Mouse (Mus musculus): Measurements from ENCODE around the gene Cog5.

Gene Cog5

GRCm38 (mm10) chr12:31884365-31884764 is 229.7 kb downstream of the Cog5 start:
- in situ Hi-C loops (cut with MboI; ENCODE audit: unreplicated experiment in 2 of 2), result no loop called here

GRCm38 (mm10) chr12:31885084-31885483 is 230.4 kb downstream of the Cog5 start:
- in situ Hi-C loops (cut with MboI; ENCODE audit: unreplicated experiment in 2 of 2), result no loop called here

- in situ Hi-C loops (cut with MboI; ENCODE audit: unreplicated experiment in 2 of 2), result no loop called here
Measured at GRCm38 (mm10) chr12:31885844-31886606, 231.4 kb downstream of the Cog5 start.

- in situ Hi-C loops (cut with MboI; ENCODE audit: unreplicated experiment in 2 of 2), result no loop called here
Measured at GRCm38 (mm10) chr12:31890685-31891084, 236.0 kb downstream of the Cog5 start.

DNA sequence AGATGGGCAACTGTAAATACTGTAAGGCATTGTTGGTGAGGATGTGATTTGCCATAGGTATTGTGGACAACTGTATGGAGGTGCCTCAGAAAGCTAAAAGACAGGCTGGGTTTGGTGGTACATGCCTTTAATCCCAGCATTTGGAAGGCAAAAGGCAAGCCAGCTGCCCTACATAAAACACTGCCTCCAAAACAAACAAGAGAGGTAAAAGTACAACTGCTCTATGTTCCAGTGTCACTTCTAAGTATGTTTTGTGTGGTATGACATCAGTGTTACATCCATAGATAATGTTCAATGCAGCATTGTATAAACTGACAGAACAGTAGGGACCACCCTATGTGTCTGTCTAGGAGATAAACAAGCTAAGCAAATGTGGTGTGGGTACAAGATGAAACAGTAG is 237.4 kb downstream of the Cog5 start:
- in situ Hi-C loops (cut with MboI; ENCODE audit: unreplicated experiment in 2 of 2), result no loop called here

- in situ Hi-C loops (cut with MboI; ENCODE audit: unreplicated experiment in 2 of 2), result no loop called here
Measured at GRCm38 (mm10) chr12:31892771-31893170, 238.1 kb downstream of the Cog5 start.

DNA sequence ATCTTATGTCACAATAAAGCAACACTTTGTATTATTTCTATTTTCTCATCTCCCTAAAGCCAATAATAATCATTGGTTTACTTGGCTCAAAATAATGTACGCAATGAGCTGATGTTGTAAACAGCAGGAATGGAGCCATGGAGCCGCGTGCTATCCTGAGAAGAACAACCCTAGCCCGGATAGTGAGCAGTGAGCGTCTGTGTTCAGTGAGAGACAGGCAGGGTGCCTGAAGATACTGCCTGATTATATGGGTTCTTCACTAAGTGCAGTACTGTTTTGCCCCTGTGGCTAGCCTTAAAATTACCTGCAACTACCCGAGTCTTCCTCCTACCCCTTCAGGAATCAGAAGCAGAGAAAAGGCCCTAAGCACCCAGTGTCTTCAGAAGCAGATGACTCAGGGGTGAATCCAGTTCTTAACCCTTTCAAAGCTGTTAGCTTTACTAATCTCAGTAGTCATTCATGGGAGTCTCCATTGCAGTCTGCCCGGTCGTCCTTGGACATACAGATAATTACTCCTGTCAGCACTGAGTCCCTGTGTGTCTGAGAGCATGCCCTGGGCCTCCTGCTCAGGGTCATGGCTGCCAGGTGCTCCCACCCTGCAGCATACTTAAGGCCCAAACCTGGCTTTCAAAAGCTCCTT is 240.5 kb downstream of the Cog5 start:
- in situ Hi-C loops (cut with MboI; ENCODE audit: unreplicated experiment in 2 of 2), result no loop called here

DNA sequence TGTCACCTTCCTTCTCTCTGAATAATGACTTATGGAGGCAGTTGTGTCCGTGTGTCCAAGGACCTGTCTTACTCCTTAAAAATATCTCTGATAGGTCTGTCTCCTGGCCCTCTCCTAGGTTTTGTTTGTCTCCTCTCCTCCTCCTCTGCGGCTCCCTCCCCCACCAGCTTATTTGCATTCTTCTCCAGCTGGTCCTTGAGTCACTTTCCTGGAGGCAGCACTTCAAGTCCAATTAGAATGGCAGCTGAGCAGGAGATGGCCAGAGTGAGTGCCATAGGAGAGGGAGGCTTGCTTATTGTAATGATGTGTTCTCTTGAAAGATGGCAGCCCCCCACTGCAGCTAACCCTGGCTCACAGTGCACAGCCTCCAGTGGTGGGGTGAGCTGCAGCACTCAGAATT is 241.2 kb downstream of the Cog5 start:
- in situ Hi-C loops (cut with MboI; ENCODE audit: unreplicated experiment in 2 of 2), result no loop called here

DNA sequence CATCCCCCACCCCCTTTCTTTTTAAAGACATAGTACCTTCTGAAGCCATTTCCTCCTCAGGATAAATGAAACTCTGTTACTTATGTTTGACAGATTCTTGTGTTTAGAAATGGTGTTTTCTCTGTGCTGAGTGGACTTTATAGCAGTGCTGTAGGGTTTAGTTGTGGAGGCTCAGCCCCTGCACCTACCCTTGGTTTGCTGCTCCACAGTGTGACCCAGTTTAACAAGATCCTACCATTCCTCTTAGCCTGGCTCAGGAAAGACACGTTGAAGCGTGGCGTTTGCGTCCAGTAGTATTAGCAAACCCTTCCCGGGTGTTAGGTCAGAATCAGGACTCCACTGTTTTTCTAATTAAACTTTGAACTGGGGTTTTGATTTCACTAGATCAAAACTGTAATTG is 241.6 kb downstream of the Cog5 start:
- in situ Hi-C loops (cut with MboI; ENCODE audit: unreplicated experiment in 2 of 2), result no loop called here

DNA sequence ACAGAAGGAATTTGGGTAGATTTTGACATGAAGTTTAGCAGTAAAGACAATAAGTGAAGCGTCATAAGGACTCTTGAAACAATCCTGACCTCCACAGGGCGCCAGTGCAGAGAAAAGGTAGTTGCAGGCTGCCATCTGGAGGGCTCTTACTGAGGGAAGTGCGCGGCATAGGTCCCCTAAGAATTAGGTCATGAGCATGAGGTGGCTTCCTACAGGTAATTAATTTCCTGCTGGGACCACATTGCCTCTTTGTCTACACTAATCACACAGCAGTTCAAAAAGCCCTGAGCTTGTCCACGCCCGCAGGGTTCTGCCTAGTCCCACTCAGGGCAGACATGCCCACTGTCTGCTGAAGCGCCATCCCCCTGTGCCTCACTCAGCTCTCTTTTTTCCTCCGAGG is 242.3 kb downstream of the Cog5 start:
- in situ Hi-C loops (cut with MboI; ENCODE audit: unreplicated experiment in 2 of 2), result no loop called here

DNA sequence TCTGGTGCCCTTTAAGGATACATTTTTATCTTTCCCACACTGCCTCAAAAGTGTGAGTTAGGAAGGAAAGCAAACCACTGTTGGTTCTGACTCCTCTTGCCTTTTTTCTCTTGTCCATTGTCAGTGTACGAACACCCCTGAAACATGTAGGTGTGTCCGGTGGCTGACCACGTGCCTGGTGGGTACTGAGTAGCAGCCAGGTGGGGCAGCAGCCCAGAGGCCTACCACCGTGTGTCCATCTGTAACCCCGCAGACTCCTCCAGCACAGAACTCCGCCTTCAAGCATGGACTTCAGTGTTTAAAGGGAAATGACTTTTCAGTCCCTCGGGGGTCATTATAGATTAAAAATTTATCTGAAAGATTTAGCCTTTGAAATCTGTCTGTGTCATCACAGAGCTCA is 242.8 kb downstream of the Cog5 start:
- in situ Hi-C loops (cut with MboI; ENCODE audit: unreplicated experiment in 2 of 2), result no loop called here

DNA sequence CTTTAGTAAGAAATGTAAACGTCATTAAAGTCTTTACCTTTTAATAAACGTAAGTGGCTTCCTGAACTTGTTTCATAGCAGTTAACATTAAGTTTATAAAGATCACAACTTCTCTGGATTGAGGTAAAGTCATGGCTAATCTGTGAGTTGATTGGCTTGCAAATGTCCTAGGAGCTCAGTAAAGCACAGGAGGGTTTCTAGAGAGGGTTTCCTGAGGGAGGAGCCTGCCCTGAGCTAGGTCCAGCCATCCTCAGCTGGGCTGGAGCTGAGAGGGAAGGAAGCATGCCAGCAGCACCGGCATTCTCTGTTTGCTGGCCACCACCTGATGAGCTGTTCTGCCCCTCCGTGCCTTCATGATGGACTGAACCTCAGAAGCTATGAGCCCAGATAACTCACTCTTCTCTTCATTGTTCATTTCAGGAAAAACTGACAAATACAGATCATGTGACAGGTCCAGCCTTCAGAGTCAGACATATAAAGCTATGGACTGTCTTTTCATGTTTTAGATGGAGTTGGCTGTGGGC is 245.8 kb downstream of the Cog5 start:
- in situ Hi-C loops (cut with MboI; ENCODE audit: unreplicated experiment in 2 of 2), result loop anchor here in 1 of 2 experiments (25.0 kb wide), 1 partner anchor 1313 kb away; the partner anchor contains the start of gene Tmem18

GRCm38 (mm10) chr12:31905696-31906551 is 251.3 kb downstream of the Cog5 start:
- in situ Hi-C loops (cut with MboI; ENCODE audit: unreplicated experiment in 2 of 2), result loop anchor here in 1 of 2 experiments (25.0 kb wide), 1 partner anchor 1319 kb away; the partner anchor contains the start of gene Tmem18

- in situ Hi-C loops (cut with MboI; ENCODE audit: unreplicated experiment in 2 of 2), result loop anchor here in 1 of 2 experiments (25.0 kb wide), 1 partner anchor 1320 kb away; the partner anchor contains the start of gene Tmem18
Measured at GRCm38 (mm10) chr12:31907436-31907835, 252.8 kb downstream of the Cog5 start.

GRCm38 (mm10) chr12:31912966-31913551 is 258.4 kb downstream of the Cog5 start:
- in situ Hi-C loops (cut with MboI; ENCODE audit: unreplicated experiment in 2 of 2), result loop anchor here in 1 of 2 experiments (25.0 kb wide), 1 partner anchor 1326 kb away; the partner anchor contains the start of gene Tmem18

DNA sequence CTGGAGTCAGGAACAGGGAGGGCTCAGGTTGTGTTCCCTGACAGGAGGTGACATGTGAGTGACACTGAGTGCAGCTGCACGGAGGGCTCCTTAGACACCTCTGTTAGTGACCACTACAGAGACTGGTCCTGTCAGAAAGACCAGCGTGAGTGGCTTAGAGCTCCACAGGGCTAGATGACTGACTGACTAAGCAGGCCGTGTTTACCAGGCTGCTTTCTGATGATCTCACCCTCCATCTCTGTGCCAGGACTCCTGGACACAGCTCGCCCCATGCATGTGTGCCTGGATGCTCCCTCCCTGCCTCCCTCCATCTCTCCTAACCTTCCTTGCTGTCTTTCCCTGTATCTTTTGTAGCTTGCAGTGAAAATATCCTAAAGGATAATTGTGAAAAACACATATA is 258.9 kb downstream of the Cog5 start:
- in situ Hi-C loops (cut with MboI; ENCODE audit: unreplicated experiment in 2 of 2), result loop anchor here in 1 of 2 experiments (25.0 kb wide), 1 partner anchor 1326 kb away; the partner anchor contains the start of gene Tmem18

- in situ Hi-C loops (cut with MboI; ENCODE audit: unreplicated experiment in 2 of 2), result loop anchor here (5.0 to 25.0 kb wide), 2 partner anchors 799 to 1329 kb away; partner anchors contain the start of gene Tmem18 (in 1 of the 2)
Measured at GRCm38 (mm10) chr12:31916691-31917090, 262.0 kb downstream of the Cog5 start.

- in situ Hi-C loops (cut with MboI; ENCODE audit: unreplicated experiment in 2 of 2), result loop anchor here (5.0 to 25.0 kb wide), 2 partner anchors 800 to 1330 kb away; partner anchors contain the start of gene Tmem18 (in 1 of the 2)
Measured at GRCm38 (mm10) chr12:31917245-31917644, 262.6 kb downstream of the Cog5 start.

DNA sequence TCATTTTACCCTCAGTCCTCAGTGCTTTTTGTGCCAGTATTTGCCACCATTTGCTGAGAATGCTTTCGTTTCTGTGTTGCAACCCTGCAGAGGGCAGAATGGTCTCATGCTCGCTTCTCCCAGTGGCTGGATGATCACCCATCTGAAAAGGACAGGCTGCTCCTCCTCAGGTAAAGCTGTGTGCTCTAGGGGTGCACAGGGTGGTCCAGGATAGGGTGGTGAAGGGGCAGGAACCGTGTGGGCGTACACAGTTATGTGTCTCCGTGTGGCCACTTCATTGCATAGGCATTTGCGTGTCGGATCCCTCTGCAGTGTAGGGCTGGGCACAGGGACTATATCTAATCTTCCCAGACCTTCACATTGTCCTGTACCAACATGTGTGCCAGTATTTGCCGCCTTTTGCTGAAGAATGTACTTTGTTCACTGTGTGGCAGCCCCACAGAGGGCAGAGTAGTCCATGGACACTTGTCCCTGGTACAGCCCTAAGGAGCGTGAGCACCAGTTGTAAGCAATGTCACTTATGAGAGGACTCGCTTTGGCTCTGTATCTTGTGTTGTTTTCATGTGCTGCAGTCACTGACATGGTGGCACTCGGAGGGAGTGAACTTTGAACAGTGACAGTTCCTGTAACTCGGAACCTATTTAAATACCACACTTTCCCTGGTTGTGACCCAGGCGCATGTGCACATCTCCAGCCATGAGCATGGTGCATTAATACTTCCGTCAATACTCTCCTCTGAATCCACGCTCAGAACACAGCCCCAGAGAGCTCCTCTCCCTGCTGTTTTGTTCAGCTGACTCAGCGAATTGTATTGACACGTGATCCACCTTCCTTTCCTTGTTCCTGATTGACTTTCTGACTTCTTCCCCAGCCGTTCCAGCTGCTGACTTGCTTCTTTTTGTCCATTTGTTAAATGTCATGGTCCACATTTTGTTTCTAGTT is 266.1 kb downstream of the Cog5 start:
- in situ Hi-C loops (cut with MboI; ENCODE audit: unreplicated experiment in 2 of 2), result loop anchor here (10.0 to 25.0 kb wide), 2 partner anchors 546 to 1333 kb away; partner anchors contain the start of gene Tmem18 (in 1 of the 2)
